Mouse (Mus musculus): ENCODE data around the gene Arid3a. TPM values are rescaled to one million over a fixed set of nuclear protein-coding genes. Genes with fewer than 3 reads are reported as not detected.

Arid3a gene
- total RNA-seq, 2 experiments from 2014 or later = 1.9 to 2.6 TPM

- no peak for DNase-seq
- intact Hi-C loops (cut with DNase I) = no loop called here
These were observed 19.4 kb upstream of the Arid3a start for GRCm38 (mm10) chr10:79907415-79907814.

- DNase-seq = peak; percentile 94 to 98
- intact Hi-C loops (cut with DNase I) = no loop called here
These were observed 18.4 kb upstream of the Arid3a start, which contains the start of gene Med16 for GRCm38 (mm10) chr10:79908167-79909091. Gene Med16, minus strand, starts transcription at chr10:79908923.

- intact Hi-C loops (cut with DNase I) = no loop called here
- DNase-seq = peak; percentile 29 to 55
These were observed 17.5 kb upstream of the Arid3a start for GRCm38 (mm10) chr10:79909092-79909922.

- DNase-seq = no peak
- intact Hi-C loops (cut with DNase I) = no loop called here
These were observed 16.3 kb upstream of the Arid3a start, which contains the start of gene Gm26602 for GRCm38 (mm10) chr10:79910556-79910955. Gene Gm26602, plus strand, starts transcription at chr10:79910856.

- no peak for DNase-seq
- intact Hi-C loops (cut with DNase I) = no loop called here
These were observed 14.4 kb upstream of the Arid3a start for GRCm38 (mm10) chr10:79912412-79912811.

GRCm38 (mm10) chr10:79914131-79914947 lies 12.5 kb upstream of the Arid3a start:
- no peak for DNase-seq
- intact Hi-C loops (cut with DNase I) = no loop called here

- intact Hi-C loops (cut with DNase I) = no loop called here
- DNase-seq = no peak
These were observed 11.8 kb upstream of the Arid3a start for GRCm38 (mm10) chr10:79914948-79915596.

DNA sequence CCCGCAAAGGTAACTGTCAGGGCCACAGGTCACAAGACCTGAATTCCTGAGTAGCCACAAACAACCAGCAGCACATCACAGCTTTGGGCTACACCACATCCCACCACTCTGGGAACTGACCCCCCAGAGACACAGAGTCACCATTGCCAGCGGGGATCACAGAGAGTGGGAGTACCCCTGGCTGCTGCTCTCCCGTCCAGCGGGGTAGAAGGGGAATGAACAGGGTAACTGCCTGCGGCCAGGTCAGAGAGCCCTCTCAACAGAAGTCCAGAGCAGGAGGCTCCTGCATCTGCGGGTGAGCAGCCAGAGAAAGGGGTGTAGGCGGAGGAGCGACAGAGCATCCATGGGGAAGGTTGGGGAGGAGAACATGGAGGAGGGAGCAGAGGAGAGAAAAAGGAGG lies 10.8 kb upstream of the Arid3a start:
- intact Hi-C loops (cut with DNase I) = no loop called here
- DNase-seq = no peak

GRCm38 (mm10) chr10:79916808-79917531 lies 9.9 kb upstream of the Arid3a start, which contains the start of gene Kiss1r:
Gene Kiss1r, plus strand, starts transcription at chr10:79916971.
- DNase-seq = peak; percentile 91 to 92
- intact Hi-C loops (cut with DNase I) = no loop called here

- DNase-seq = no peak
- intact Hi-C loops (cut with DNase I) = no loop called here
These were observed 9.2 kb upstream of the Arid3a start for GRCm38 (mm10) chr10:79917532-79918100.

DNA sequence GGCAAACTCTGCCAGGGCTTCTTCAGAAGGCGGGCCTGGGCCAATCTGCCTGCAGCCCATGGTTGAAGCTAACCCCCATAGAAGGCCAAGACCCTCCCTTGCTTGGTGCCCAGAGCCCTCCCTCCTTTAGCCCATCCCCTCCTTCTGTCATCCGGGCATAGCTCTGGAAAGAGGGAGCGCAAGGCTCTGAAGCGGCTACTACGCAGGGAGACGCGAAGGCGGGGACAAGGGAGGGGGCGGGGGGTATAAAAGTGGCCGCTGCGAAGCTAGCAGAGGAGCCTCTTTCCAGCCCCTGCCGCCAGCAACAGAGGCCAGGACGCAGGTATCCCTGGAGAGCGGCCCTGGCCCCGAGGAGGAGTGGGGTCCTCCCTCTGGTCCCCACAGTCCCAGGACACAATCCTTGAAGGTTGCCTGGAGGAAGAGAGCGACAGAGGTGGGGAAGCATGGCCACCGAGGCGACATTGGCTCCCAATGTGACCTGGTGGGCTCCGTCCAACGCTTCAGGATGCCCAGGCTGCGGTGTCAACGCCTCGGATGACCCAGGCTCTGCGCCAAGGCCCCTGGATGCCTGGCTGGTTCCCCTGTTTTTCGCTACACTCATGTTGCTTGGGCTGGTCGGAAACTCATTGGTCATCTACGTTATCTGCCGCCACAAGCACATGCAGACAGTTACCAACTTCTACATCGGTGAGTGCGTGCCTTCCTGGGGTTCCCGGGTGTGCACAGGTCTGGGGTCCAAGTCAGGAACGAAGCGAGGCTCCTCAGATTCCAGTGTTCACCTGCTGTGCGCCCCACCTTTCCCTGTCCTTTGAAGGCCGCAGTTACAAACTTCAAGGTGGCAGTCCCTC lies 8.4 kb upstream of the Arid3a start:
- intact Hi-C loops (cut with DNase I) = no loop called here
- DNase-seq = no peak

DNA sequence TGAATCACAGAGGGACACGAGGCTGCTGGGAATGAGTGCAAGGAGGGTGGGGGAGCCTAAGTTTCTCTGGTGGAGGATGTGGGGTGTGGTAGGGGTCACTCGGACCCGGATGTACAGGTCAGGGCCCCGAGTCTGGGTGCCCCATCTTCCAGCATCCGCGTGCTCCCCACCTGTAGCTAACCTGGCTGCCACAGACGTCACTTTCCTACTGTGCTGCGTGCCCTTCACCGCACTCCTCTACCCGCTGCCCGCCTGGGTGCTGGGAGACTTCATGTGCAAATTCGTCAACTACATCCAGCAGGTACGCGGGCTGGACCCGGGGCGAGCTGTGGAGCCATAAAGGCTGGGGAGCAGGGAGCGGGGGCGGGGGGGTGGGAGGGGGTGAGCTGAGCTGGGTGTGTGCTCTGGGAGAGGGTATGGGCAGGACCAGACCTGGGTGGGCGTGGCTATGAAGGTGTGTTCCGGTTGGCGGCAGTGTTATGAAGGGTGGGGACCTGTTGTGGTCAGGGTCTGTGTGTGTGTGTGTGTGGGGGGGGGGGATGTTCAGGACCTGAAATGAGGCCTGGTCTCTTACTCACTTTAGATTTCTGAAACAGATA lies 7.5 kb upstream of the Arid3a start:
- DNase-seq = no peak
- intact Hi-C loops (cut with DNase I) = no loop called here

GRCm38 (mm10) chr10:79920056-79920890 lies 6.6 kb upstream of the Arid3a start:
- DNase-seq = no peak
- intact Hi-C loops (cut with DNase I) = no loop called here

DNA sequence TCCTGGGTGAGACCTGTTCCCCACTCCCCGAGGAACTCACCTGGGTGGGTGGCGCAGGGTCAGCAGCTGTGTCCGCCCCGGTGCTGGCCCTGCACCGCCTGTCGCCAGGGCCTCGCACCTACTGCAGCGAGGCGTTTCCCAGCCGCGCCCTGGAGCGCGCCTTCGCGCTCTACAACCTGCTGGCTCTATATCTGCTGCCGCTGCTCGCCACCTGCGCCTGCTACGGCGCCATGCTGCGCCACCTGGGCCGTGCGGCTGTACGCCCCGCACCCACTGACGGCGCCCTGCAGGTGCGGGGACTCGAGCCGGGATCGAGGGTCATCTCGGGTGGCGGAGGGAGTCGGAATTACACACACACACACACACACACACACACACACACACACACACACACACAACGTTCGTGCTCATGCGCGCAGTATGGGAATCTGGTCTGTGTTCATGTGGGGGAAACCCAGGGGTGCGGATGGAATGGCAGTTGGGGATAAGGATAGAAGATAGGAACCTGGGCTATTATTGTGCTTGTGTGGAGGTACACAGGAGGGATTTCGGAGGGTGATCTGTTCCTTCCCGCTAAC lies 5.8 kb upstream of the Arid3a start, which contains the start of gene R3hdm4:
R3hdm4 (minus strand) TSS at position 251 of the 578 bp plus-strand sequence.
- no peak for DNase-seq
- intact Hi-C loops (cut with DNase I) = no loop called here

DNA sequence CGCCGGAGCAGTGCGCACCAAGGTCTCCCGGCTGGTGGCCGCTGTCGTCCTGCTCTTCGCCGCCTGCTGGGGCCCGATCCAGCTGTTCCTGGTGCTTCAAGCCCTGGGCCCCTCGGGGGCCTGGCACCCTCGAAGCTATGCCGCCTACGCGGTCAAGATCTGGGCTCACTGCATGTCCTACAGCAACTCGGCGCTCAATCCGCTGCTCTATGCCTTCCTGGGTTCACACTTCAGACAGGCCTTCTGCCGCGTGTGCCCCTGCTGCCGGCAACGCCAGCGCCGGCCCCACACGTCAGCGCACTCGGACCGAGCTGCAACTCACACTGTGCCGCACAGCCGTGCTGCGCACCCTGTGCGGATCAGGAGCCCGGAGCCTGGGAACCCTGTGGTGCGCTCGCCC lies 5.3 kb upstream of the Arid3a start:
- no peak for DNase-seq
- intact Hi-C loops (cut with DNase I) = no loop called here
